Mouse (Mus musculus) MEL (cell line): ENCODE data around the gene E2f1. TPM values are rescaled to one million over a fixed set of nuclear protein-coding genes. Genes with fewer than 3 reads are reported as not detected.

Experiments used
- DNase-seq: peaks from one replicate; pipeline ENCODE4 v3.0.0; 2011; ENCODE audit warnings: low read depth, low spot score
- H3K27ac ChIP-seq: 2 replicates; pipeline ENCODE4 v1.5.1; 2012; ENCODE audit warnings: low read depth, mild to moderate bottlenecking, control low read depth, low read length, moderate library complexity; ENCODE audit not compliant: control insufficient read depth
- H3K27me3 ChIP-seq, 2 experiments: fragments of 150-350 bp in 1 of 2; sonication (generic) in 1 of 2; 2 replicates each; pipeline ENCODE4 v1.6.1; 2012; ENCODE audit warnings: low read length in 2 of 2, mild to moderate bottlenecking in 2 of 2, improper control_type of control experiment in 1 of 2, moderate library complexity in 1 of 2; ENCODE audit not compliant: insufficient read depth in 2 of 2, control insufficient read depth in 1 of 2
- H3K36me3 ChIP-seq, 2 experiments: 2 replicates each; pipeline ENCODE4 v1.6.1; 2012 to 2014; ENCODE audit warnings: low read length in 2 of 2, improper control_type of control experiment in 1 of 2, inconsistent platforms in 1 of 2, mild to moderate bottlenecking in 1 of 2; ENCODE audit not compliant: insufficient read depth in 2 of 2, control insufficient read depth in 1 of 2
- H3K4me1 ChIP-seq, 2 experiments: fragments of 150-350 bp in 1 of 2; sonication (generic) in 1 of 2; 2 replicates each; pipeline ENCODE4 v1.6.1; 2012; ENCODE audit warnings: low read length in 2 of 2, improper control_type of control experiment in 1 of 2, mild to moderate bottlenecking in 1 of 2; ENCODE audit not compliant: insufficient read depth in 2 of 2, control insufficient read depth in 1 of 2
- H3K4me3 ChIP-seq, 2 experiments: fragments of 150-350 bp in 1 of 2; sonication (generic) in 1 of 2; 2 replicates each; pipeline ENCODE4 v1.5.1; 2012; ENCODE audit warnings: low read depth in 2 of 2, low read length in 2 of 2, mild to moderate bottlenecking in 2 of 2, moderate library complexity in 2 of 2, control low read depth in 1 of 2, improper control_type of control experiment in 1 of 2; ENCODE audit not compliant: control insufficient read depth in 1 of 2, insufficient read depth in 1 of 2
- H3K79me2 ChIP-seq: 2 replicates; pipeline ENCODE4 v1.6.1; 2012; ENCODE audit warnings: mild to moderate bottlenecking, low read length, moderate library complexity; ENCODE audit not compliant: control insufficient read depth, poor library complexity, insufficient read depth
- H3K9ac ChIP-seq: 2 replicates; pipeline ENCODE4 v1.6.1; 2012; ENCODE audit warnings: low read depth, mild to moderate bottlenecking, control low read depth, low read length, moderate library complexity; ENCODE audit not compliant: control insufficient read depth, poor library complexity, severe bottlenecking
- H3K9me3 ChIP-seq: fragments of 150-350 bp; sonication (generic); replicated peaks from 2 replicates; pipeline ENCODE4 v1.6.1; 2012; ENCODE audit warnings: mild to moderate bottlenecking, low read length, improper control_type of control experiment, moderate library complexity; ENCODE audit not compliant: insufficient read depth
- BHLHE40 ChIP-seq: IDR thresholded peaks from 2 replicates; pipeline ENCODE4 v1.6.1; 2012; ENCODE audit warnings: low read depth, mild to moderate bottlenecking, inconsistent platforms, low read length, improper control_type of control experiment, borderline replicate concordance
- CHD1 ChIP-seq: IDR thresholded peaks from 2 replicates; pipeline ENCODE4 v1.6.1; 2012; ENCODE audit warnings: low read depth, mild to moderate bottlenecking, inconsistent platforms, low read length, improper control_type of control experiment
- CTCF ChIP-seq, 3 experiments: IDR thresholded peaks in 2 of 3; conservative IDR thresholded peaks in 1 of 3; 2 replicates each; pipeline ENCODE4 v1.5.1; 2011 to 2012; ENCODE audit warnings: low read length in 3 of 3, low read depth in 2 of 3, mild to moderate bottlenecking in 2 of 3, improper control_type of control experiment in 1 of 3, inconsistent platforms in 1 of 3, mixed read lengths in 1 of 3, moderate library complexity in 1 of 3; ENCODE audit not compliant: control insufficient read depth in 1 of 3, insufficient read depth in 1 of 3, poor library complexity in 1 of 3, severe bottlenecking in 1 of 3
- E2F4 ChIP-seq: IDR thresholded peaks from 2 replicates; pipeline ENCODE4 v1.6.1; 2011; ENCODE audit warnings: low read depth, low read length, improper control_type of control experiment, borderline replicate concordance
- ELF1 ChIP-seq: IDR thresholded peaks from 2 replicates; pipeline ENCODE4 v1.6.1; 2014; ENCODE audit warnings: low read depth, mild to moderate bottlenecking, inconsistent platforms, low read length, improper control_type of control experiment, moderate library complexity
- ETS1 ChIP-seq: IDR thresholded peaks from 2 replicates; pipeline ENCODE4 v1.6.1; 2012; ENCODE audit warnings: low read depth, mild to moderate bottlenecking, inconsistent platforms, low read length, improper control_type of control experiment, moderate library complexity
- GATA1 ChIP-seq: IDR thresholded peaks from 2 replicates; pipeline ENCODE4 v1.6.1; 2011; ENCODE audit warnings: low read depth, low read length, improper control_type of control experiment
- HCFC1 ChIP-seq: IDR thresholded peaks from 2 replicates; pipeline ENCODE4 v1.6.1; 2012; ENCODE audit warnings: low read depth, mild to moderate bottlenecking, inconsistent platforms, low read length, improper control_type of control experiment, moderate library complexity
- JUND ChIP-seq: IDR thresholded peaks from 2 replicates; pipeline ENCODE4 v1.6.1; 2011; ENCODE audit warnings: low read depth, mild to moderate bottlenecking, improper control_type of control experiment, low read length
- MAFK ChIP-seq: IDR thresholded peaks from 2 replicates; pipeline ENCODE4 v1.6.1; 2011; ENCODE audit warnings: low read depth, mild to moderate bottlenecking, low read length, improper control_type of control experiment, borderline replicate concordance
- MAX ChIP-seq: IDR thresholded peaks from 2 replicates; pipeline ENCODE4 v1.6.1; 2011; ENCODE audit warnings: low read length, improper control_type of control experiment
- MEF2A ChIP-seq: IDR thresholded peaks from 2 replicates; pipeline ENCODE4 v1.6.1; 2014; ENCODE audit warnings: low read depth, mild to moderate bottlenecking, inconsistent platforms, low read length, improper control_type of control experiment; ENCODE audit not compliant: poor library complexity, insufficient replicate concordance, severe bottlenecking; ENCODE audit errors: extremely low read depth
- MXI1 ChIP-seq: IDR thresholded peaks from 2 replicates; pipeline ENCODE4 v1.6.1; 2011; ENCODE audit warnings: mild to moderate bottlenecking, low read depth, low read length, improper control_type of control experiment
- MYB ChIP-seq: IDR thresholded peaks from 2 replicates; pipeline ENCODE4 v1.6.1; 2011; ENCODE audit warnings: mild to moderate bottlenecking, low read depth, low read length, improper control_type of control experiment
- NELFE ChIP-seq: IDR thresholded peaks from 2 replicates; pipeline ENCODE4 v1.6.1; 2011; ENCODE audit warnings: low read depth, low read length, improper control_type of control experiment
- NRF1 ChIP-seq: IDR thresholded peaks from 2 replicates; pipeline ENCODE4 v1.6.1; 2014; ENCODE audit warnings: low read depth, mild to moderate bottlenecking, inconsistent platforms, low read length, improper control_type of control experiment, moderate library complexity; ENCODE audit not compliant: poor library complexity, insufficient read depth, severe bottlenecking
- POLR2A ChIP-seq, 2 experiments: IDR thresholded peaks; 2 replicates each; pipeline ENCODE4 v1.6.1; 2011 to 2012; ENCODE audit warnings: low read length in 2 of 2, mild to moderate bottlenecking in 2 of 2, control low read depth in 1 of 2, improper control_type of control experiment in 1 of 2, low read depth in 1 of 2, moderate library complexity in 1 of 2; ENCODE audit not compliant: control insufficient read depth in 1 of 2, insufficient read depth in 1 of 2, poor library complexity in 1 of 2
- POLR2AphosphoS2 ChIP-seq: IDR thresholded peaks from 2 replicates; pipeline ENCODE4 v1.6.1; 2011; ENCODE audit warnings: low read length, improper control_type of control experiment
- POLR2AphosphoS5 ChIP-seq: IDR thresholded peaks from 2 replicates; pipeline ENCODE4 v1.6.1; 2012; ENCODE audit warnings: low read depth, borderline replicate concordance, mild to moderate bottlenecking, inconsistent platforms, low read length, moderate library complexity, mixed read lengths
- RAD21 ChIP-seq: IDR thresholded peaks from 2 replicates; pipeline ENCODE4 v1.6.1; 2011; ENCODE audit warnings: mild to moderate bottlenecking, low read depth, low read length, improper control_type of control experiment
- RCOR1 ChIP-seq: IDR thresholded peaks from 2 replicates; pipeline ENCODE4 v1.6.1; 2012; ENCODE audit warnings: low read depth, mild to moderate bottlenecking, inconsistent platforms, low read length, improper control_type of control experiment
- SMC3 ChIP-seq: IDR thresholded peaks from 2 replicates; pipeline ENCODE4 v1.6.1; 2011; ENCODE audit warnings: low read depth, low read length, improper control_type of control experiment
- TCF12 ChIP-seq: IDR thresholded peaks from 2 replicates; pipeline ENCODE4 v1.6.1; 2014; ENCODE audit warnings: low read depth, mild to moderate bottlenecking, inconsistent platforms, low read length, improper control_type of control experiment, moderate library complexity
- UBTF ChIP-seq: IDR thresholded peaks from 2 replicates; pipeline ENCODE4 v1.6.1; 2012; ENCODE audit warnings: low read depth, mild to moderate bottlenecking, inconsistent platforms, low read length, improper control_type of control experiment, moderate library complexity, borderline replicate concordance; ENCODE audit not compliant: insufficient read depth
- ZC3H11A ChIP-seq: IDR thresholded peaks from 2 replicates; pipeline ENCODE4 v1.6.1; 2012; ENCODE audit warnings: low read depth, mild to moderate bottlenecking, inconsistent platforms, low read length, improper control_type of control experiment
- ZKSCAN1 ChIP-seq: IDR thresholded peaks from 2 replicates; pipeline ENCODE4 v1.6.1; 2012; ENCODE audit warnings: low read depth, mild to moderate bottlenecking, inconsistent platforms, low read length, improper control_type of control experiment, moderate library complexity
- ZMIZ1 ChIP-seq: IDR thresholded peaks from 2 replicates; pipeline ENCODE4 v1.6.1; 2012; ENCODE audit warnings: low read depth, mild to moderate bottlenecking, inconsistent platforms, low read length, improper control_type of control experiment, moderate library complexity
- ZNF384 ChIP-seq: IDR thresholded peaks from 2 replicates; pipeline ENCODE4 v1.6.1; 2012; ENCODE audit warnings: low read depth, mild to moderate bottlenecking, inconsistent platforms, low read length, improper control_type of control experiment
- polyA plus RNA-seq, 2 experiments: library from polyadenylated mRNA; stranded (reverse) in 1 of 2; unstranded in 1 of 2; fragments of >175 nt in 1 of 2; fragments of >200 nt in 1 of 2; gene quantifications; 2 replicates each; pipeline versions ENCODE4 v1.2.1 to v1.2.4; 2012; ENCODE audit warnings: low replicate concordance in 2 of 2, low read depth in 1 of 2; ENCODE audit not compliant: insufficient read length in 2 of 2, insufficient read depth in 1 of 2, missing spikeins in 1 of 2
- total RNA-seq: library from RNA; depleted of rRNA; stranded (reverse); fragments of 300-350 nt; gene quantifications from 2 replicates; pipeline ENCODE4 v1.2.3, GENCODE M21; 2012

The E2f1 gene
- total and polyA plus RNA-seq, 3 experiments, result 17.4 to 41.6 TPM; not detected in 1

DNA sequence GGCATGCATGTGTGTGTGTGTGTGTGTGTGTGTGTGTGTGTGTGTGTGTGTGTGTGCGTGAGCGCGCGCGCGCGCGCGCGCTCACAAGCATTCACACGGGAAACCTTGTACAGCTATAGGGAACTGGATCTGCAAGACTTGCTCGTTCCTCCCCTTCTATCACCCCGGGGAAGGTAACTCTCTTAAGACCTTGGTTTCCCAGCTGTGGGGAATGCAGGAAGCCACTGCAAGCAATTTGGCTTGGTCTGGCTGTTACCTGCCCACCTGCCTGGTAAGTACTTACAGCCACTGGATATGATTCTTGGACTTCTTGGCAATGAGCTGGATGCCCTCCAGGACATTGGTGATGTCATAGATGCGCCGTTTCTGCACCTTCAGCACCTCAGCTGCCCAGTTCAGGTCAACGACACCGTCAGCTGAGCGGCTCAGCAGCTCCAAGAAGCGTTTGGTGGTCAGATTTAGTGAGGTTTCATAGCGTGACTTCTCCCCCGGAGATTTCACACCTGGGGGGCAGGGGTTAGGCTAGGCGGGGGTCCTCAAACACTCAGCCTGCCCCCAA, 6.0 kb downstream of the E2f1 start:
- no peak for DNase-seq
- H3K4me3 ChIP-seq, result no peak overlapping the region
- H3K9me3 ChIP-seq, result no peaks in the 10 kb centered on the region
- peaks cover 0 to 12% of the 10 kb centered on the region in 2 experiments; a peak in 3 of 4 replicates for H3K4me1 ChIP-seq
- TF ChIP-seq JUND (no peak), POLR2AphosphoS5 (no peak), ZNF384 (no peak), UBTF (no peak), GATA1 (no peak), ZKSCAN1 (no peak), HCFC1 (no peak), CHD1 (no peak), TCF12 (no peak)
- H3K36me3 ChIP-seq, result peaks cover 6 to 13% of the 10 kb centered on the region in 2 experiments
- H3K9ac ChIP-seq, result no peak overlapping the region
- H3K27me3 ChIP-seq, result no peaks in the 10 kb centered on the region
- no peak overlapping the region for H3K27ac ChIP-seq
- H3K79me2 ChIP-seq, result peaks cover 25% of the 10 kb centered on the region

DNA sequence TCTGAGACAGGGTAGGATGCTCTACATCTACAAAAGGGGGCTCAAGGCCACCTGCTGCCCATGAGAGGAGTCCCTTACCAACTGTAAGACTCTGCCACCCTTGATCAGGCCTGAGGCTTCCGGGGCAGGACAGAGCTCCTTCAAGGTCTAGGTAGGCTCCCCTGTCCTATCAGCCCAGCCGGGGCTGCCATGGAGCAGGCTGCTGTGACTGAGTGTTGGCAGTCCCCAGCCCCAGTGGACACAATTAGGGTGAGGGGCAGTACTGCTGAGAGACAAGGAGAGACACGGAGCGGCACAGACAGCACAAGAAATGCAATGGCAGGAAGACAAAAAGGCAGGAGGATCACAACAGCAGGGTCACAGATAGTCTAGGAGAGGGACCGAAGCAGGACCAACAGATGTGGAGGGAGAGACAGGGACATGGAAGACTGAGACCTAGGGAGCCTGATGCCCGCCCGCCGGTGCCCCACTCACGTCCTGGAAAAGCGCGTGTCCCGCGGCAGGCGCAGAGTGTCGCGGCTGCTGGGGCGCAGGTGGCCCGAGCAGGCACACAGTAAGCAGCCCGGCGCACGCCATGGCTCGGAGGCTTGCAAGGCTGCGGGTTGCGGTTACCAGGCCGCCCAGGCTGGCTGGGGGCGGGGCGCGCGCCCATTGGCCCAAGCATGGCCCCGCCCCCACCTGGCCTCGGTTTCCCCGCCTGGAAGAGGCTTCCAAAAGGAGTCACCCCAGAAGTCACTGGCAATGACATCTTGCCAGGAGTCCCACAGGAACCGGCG, 11.2 kb downstream of the E2f1 start, which contains the start of gene Necab3:
Gene Necab3 (minus strand): TSS at position 627 of the 776 bp plus-strand sequence.
- Histone ChIP-seq H3K27ac (no peak within 1 kb of the TSS), H3K4me1 (peaks cover 0 to 14% of the 10 kb centered on the region in 2 experiments; a peak in 2 of 4 replicates), H3K9me3 (no peaks in the 10 kb centered on the region), H3K36me3 (peaks cover 6 to 9% of the 10 kb centered on the region in 2 experiments), H3K79me2 (no peaks in the 10 kb centered on the region), H3K9ac (peak within 1 kb of the TSS; percentile 27), H3K4me3 (peak within 1 kb of the TSS; percentile 24 to 26), H3K27me3 (no peaks in the 10 kb centered on the region)
- peak; percentile 67 for DNase-seq
- TF ChIP-seq MAFK, result no peak
- TF ChIP-seq POLR2AphosphoS2, result peak; percentile 48; the same call in 1 of the 2 replicates
- TF ChIP-seq MEF2A, result no peak
- no peak for TF ChIP-seq MAX
- no peak for TF ChIP-seq ZMIZ1
- peak; percentile 47 for TF ChIP-seq NELFE
- no peak for TF ChIP-seq ZNF384
- TF ChIP-seq POLR2A (IDR thresholded peaks at IDR 0.05; ENCODE audit: control insufficient read depth in 1 of 2, insufficient read depth in 1 of 2, low read depth in 1 of 2, low read length in 2 of 2, poor library complexity in 1 of 2), result peak; percentile 35 to 59; a peak in 2 of 4 replicates
- TF ChIP-seq CHD1, result no peak
- TF ChIP-seq NRF1, result 0 out of 2 replicates have a peak, but pooled peaks have one; percentile 9
- no peak for TF ChIP-seq ZC3H11A
- no peak for TF ChIP-seq MYB
- TF ChIP-seq RCOR1, result no peak
- no peak for TF ChIP-seq GATA1
- TF ChIP-seq CTCF (IDR thresholded peaks at IDR 0.05 in 2 of 3, conservative IDR thresholded peaks at IDR 0.05 in 1 of 3; ENCODE audit: control insufficient read depth in 1 of 3, insufficient read depth in 1 of 3, low read depth in 2 of 3, low read length in 3 of 3, poor library complexity in 1 of 3, severe bottlenecking in 1 of 3), result no peak
- TF ChIP-seq ETS1, result no peak
- TF ChIP-seq BHLHE40, result no peak
- peak; percentile 46 for TF ChIP-seq MXI1
- no peak for TF ChIP-seq TCF12
- no peak for TF ChIP-seq SMC3
- TF ChIP-seq RAD21, result no peak
- TF ChIP-seq E2F4, result no peak
- no peak for TF ChIP-seq ZKSCAN1
- no peak for TF ChIP-seq ELF1
